Mouse (Mus musculus) heart, adult 2 months (tissue): Measurements from ENCODE around the gene Gba. TPM values are rescaled to one million over a fixed set of nuclear protein-coding genes. Genes with fewer than 3 reads are reported as not detected.
"Not testable (repeated sequence)": the region's sequence is repeated elsewhere in the genome, so short reads cannot be mapped to it uniquely, and the experiment has no call there.

Source experiments
- DNase-seq, 2 experiments: peaks; one replicate each; pipeline ENCODE4 v3.0.0; 2021
- H3K27ac ChIP-seq: fragments of 200-600 bp; 2 replicates; pipeline ENCODE4 v1.8.1; 2022
- H3K27me3 ChIP-seq: fragments of 200-500 bp; 2 replicates; pipeline ENCODE4 v1.6.1; 2012; ENCODE audit warnings: mild to moderate bottlenecking, low read length, inconsistent platforms, mixed read lengths; ENCODE audit not compliant: control insufficient read depth, insufficient read depth
- H3K36me3 ChIP-seq: fragments of 200-500 bp; 2 replicates; pipeline ENCODE4 v1.6.1; 2012; ENCODE audit warnings: low read length, inconsistent platforms; ENCODE audit not compliant: control insufficient read depth, insufficient read depth
- H3K4me1 ChIP-seq: fragments of 200-500 bp; 2 replicates; pipeline ENCODE4 v1.6.1; 2011; ENCODE audit warnings: low read length; ENCODE audit not compliant: control insufficient read depth, insufficient read depth
- H3K4me3 ChIP-seq: fragments of 200-600 bp; 2 replicates; pipeline ENCODE4 v1.8.1; 2022
- H3K79me2 ChIP-seq: fragments of 200-500 bp; replicated peaks from 2 replicates; pipeline ENCODE4 v1.6.1; 2012; ENCODE audit warnings: mild to moderate bottlenecking, inconsistent platforms, low read length, moderate library complexity, mixed read lengths; ENCODE audit not compliant: control insufficient read depth, insufficient read depth
- H3K9ac ChIP-seq: fragments of 200-500 bp; 2 replicates; pipeline ENCODE4 v1.6.1; 2012; ENCODE audit warnings: low read depth, mild to moderate bottlenecking, control low read depth, inconsistent platforms, low read length, mixed read lengths
- CTCF ChIP-seq: fragments of 200-600 bp; IDR thresholded peaks from 2 replicates; pipeline ENCODE4 v1.8.1; 2022; ENCODE audit warnings: antibody characterized with exemption, mild to moderate bottlenecking, moderate library complexity
- EP300 ChIP-seq: fragments of 200-500 bp; IDR thresholded peaks from 2 replicates; pipeline ENCODE4 v1.6.1; 2011; ENCODE audit warnings: low read depth, low read length, control low read depth; ENCODE audit not compliant: insufficient read depth
- POLR2A ChIP-seq: fragments of 200-500 bp; IDR thresholded peaks from 2 replicates; pipeline ENCODE4 v1.6.1; 2011; ENCODE audit warnings: mild to moderate bottlenecking, low read depth, low read length, control low read depth; ENCODE audit not compliant: insufficient read depth
- WGBS: fragments of 180-500 bp; shearing (Covaris S2); methylation state at CpG from one replicate; pipeline ENCODE4 v1.1.7; 2018; 5-methylcytosine and 5-hydroxymethylcytosine counted together
- intact Hi-C: fragments of 180-260 bp; cut with DNase I; formaldehyde crosslinking; loops from one replicate; pipeline ENCODE4 v1.15.1; 2025
- polyA plus RNA-seq: library from polyadenylated mRNA; depleted of rRNA; stranded (reverse); fragments of >200 nt; gene quantifications from 2 replicates; pipeline ENCODE4 v1.2.3, GENCODE M21; 2012
- total RNA-seq, 2 experiments: library from RNA; stranded (reverse); gene quantifications; 2 replicates each; pipeline ENCODE4 v1.2.3; 2021

Gba gene
- total and polyA plus RNA-seq, 3 experiments, result 19.9 to 26.3 (median 20.4) TPM

GRCm38 (mm10) chr3:89214681-89215411 lies 12.1 kb downstream of the Gba start, which contains the start of gene Thbs3:
Gene Thbs3, plus strand, starts transcription at chr3:89215180.
- no peak for TF ChIP-seq POLR2A
- TF ChIP-seq EP300, result no peak
- TF ChIP-seq CTCF, result no peak
- Histone ChIP-seq H3K36me3 (no peaks in the 10 kb centered on the region), H3K79me2 (no peaks in the 10 kb centered on the region), H3K27me3 (no peaks in the 10 kb centered on the region), H3K9ac (peak within 1 kb of the TSS; percentile 95), H3K27ac (peak within 1 kb of the TSS; percentile 88), H3K4me1 (peaks cover 5% of the 10 kb centered on the region), H3K4me3 (peak within 1 kb of the TSS; percentile 88)
- intact Hi-C loops, result loop anchor here (2.0 to 10.0 kb wide), 4 partner anchors 18 to 270 kb away; partner anchors contain the start of gene Clk2
- 3% methylated on average over 19 of the region's 19 CpGs for whole genome bisulfite sequencing
- peak; percentile 55 to 57 for DNase-seq

- no peaks in the 10 kb centered on the region for H3K36me3 ChIP-seq
- H3K79me2 ChIP-seq, result no peaks in the 10 kb centered on the region
- 0% methylated on average over 6 of the region's 6 CpGs for WGBS
- H3K27me3 ChIP-seq, result no peaks in the 10 kb centered on the region
- no peak overlapping the region for H3K9ac ChIP-seq
- H3K27ac ChIP-seq, result no peak overlapping the region; the same call in 1 of the 2 replicates
- H3K4me3 ChIP-seq, result peak overlapping the region; percentile 34; the same call in 1 of the 2 replicates
- intact Hi-C loops, result loop anchor here (2.0 to 10.0 kb wide), 5 partner anchors 19 to 271 kb away; partner anchors contain the start of gene Clk2
- peak; percentile 83 to 84 for DNase-seq
- H3K4me1 ChIP-seq, result peaks cover 5% of the 10 kb centered on the region
- no peak; the same call in 1 of the 2 replicates for TF ChIP-seq CTCF
- TF ChIP-seq POLR2A, result no peak
- peak; percentile 85 for TF ChIP-seq EP300
These were observed 13.1 kb downstream of the Gba start for GRCm38 (mm10) chr3:89215853-89216252.

GRCm38 (mm10) chr3:89216407-89216806 lies 13.7 kb downstream of the Gba start:
- H3K4me1 ChIP-seq, H3K9ac ChIP-seq, H3K36me3 ChIP-seq, DNase-seq, H3K27me3 ChIP-seq, H3K4me3 ChIP-seq, H3K27ac ChIP-seq, H3K79me2 ChIP-seq: not testable (repeated sequence)
- intact Hi-C loops, result loop anchor here (2.0 to 10.0 kb wide), 2 partner anchors 100 to 272 kb away; no protein-coding TSS in a partner anchor
- 62% methylated on average over 7 of the region's 7 CpGs for WGBS

- H3K4me3 ChIP-seq, result no peak overlapping the region
- TF ChIP-seq EP300 (no peak), POLR2A (no peak), CTCF (no peak)
- H3K27me3 ChIP-seq, result no peaks in the 10 kb centered on the region
- intact Hi-C loops, result loop anchor here (10.0 kb wide), 1 partner anchor 273 kb away; no protein-coding TSS in a partner anchor
- DNase-seq, result no peak
- 92% methylated on average over 1 of the region's 1 CpGs for WGBS
- no peak overlapping the region for H3K9ac ChIP-seq
- peaks cover 5% of the 10 kb centered on the region; the same call in 1 of the 2 replicates for H3K4me1 ChIP-seq
- H3K27ac ChIP-seq, result no peak overlapping the region
- no peaks in the 10 kb centered on the region for H3K36me3 ChIP-seq
- no peaks in the 10 kb centered on the region for H3K79me2 ChIP-seq
These were observed 15.5 kb downstream of the Gba start for GRCm38 (mm10) chr3:89218271-89218670.

- Histone ChIP-seq H3K4me1 (peaks cover 5% of the 10 kb centered on the region; the same call in 1 of the 2 replicates), H3K27me3 (no peaks in the 10 kb centered on the region), H3K4me3 (no peak overlapping the region), H3K79me2 (no peaks in the 10 kb centered on the region), H3K27ac (no peak overlapping the region), H3K36me3 (no peaks in the 10 kb centered on the region), H3K9ac (no peak overlapping the region)
- no peak for DNase-seq
- intact Hi-C loops, result loop anchor here (10.0 kb wide), 1 partner anchor 275 kb away; no protein-coding TSS in a partner anchor
- WGBS, result 28% methylated on average over 8 of the region's 8 CpGs
- TF ChIP-seq CTCF (no peak), EP300 (no peak), POLR2A (no peak)
These were observed 16.8 kb downstream of the Gba start for GRCm38 (mm10) chr3:89219546-89219945.

DNA sequence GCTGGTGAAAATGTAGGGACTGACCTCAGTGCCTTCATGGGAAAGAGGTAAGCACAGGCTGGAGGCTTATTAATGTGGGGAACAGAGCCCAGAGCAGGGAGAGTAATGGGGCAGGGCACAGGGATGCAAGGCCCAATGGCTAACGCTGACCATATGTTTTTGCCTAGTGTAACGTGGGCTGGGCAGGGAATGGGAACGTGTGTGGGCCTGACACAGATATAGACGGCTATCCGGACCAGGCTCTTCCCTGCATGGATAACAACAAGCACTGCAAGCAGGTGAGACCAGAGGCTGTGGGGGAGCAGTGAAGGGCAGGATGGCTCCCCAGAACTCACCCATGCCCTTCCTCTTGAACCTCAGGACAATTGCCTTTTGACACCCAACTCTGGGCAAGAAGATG lies 18.4 kb downstream of the Gba start:
- H3K36me3 ChIP-seq, result no peaks in the 10 kb centered on the region
- TF ChIP-seq POLR2A, result no peak
- TF ChIP-seq EP300, result no peak
- no peak for TF ChIP-seq CTCF
- no peaks in the 10 kb centered on the region for H3K27me3 ChIP-seq
- H3K9ac ChIP-seq, result no peak overlapping the region
- no peaks in the 10 kb centered on the region for H3K4me1 ChIP-seq
- 85% methylated on average over 5 of the region's 5 CpGs for WGBS
- H3K79me2 ChIP-seq, result no peaks in the 10 kb centered on the region
- DNase-seq, result no peak
- H3K27ac ChIP-seq, result no peak overlapping the region
- H3K4me3 ChIP-seq, result no peak overlapping the region
- intact Hi-C loops, result no loop called here
